Mouse (Mus musculus) left cerebral cortex, postnatal 36 days (tissue): Measurements from ENCODE around the gene Cdh26. TPM values are rescaled to one million over a fixed set of nuclear protein-coding genes. Genes with fewer than 3 reads are reported as not detected.

Experiments
- DNase-seq, 2 experiments: peaks; one replicate each; pipeline ENCODE4 v3.0.0; 2021 to 2022; ENCODE audit warnings: low spot score in 2 of 2, mixed read lengths in 1 of 2
- intact Hi-C: fragments of 180-260 bp; cut with DNase I; formaldehyde crosslinking; loops from one replicate; pipeline ENCODE4 v1.15.1; 2025
- total RNA-seq, 2 experiments: library from RNA; stranded (reverse); gene quantifications; 2 replicates each; pipeline ENCODE4 v1.2.3; 2021

The Cdh26 gene
- total RNA-seq, 2 experiments from 2014 or later = 0.15 TPM; not detected in 1

- no peak for DNase-seq
- intact Hi-C loops = loop anchor here (10.0 kb wide), 1 partner anchor 1445 kb away; no protein-coding TSS in a partner anchor
These were observed 905 bp upstream of the Cdh26 start for GRCm38 (mm10) chr2:178429426-178429825.

DNA sequence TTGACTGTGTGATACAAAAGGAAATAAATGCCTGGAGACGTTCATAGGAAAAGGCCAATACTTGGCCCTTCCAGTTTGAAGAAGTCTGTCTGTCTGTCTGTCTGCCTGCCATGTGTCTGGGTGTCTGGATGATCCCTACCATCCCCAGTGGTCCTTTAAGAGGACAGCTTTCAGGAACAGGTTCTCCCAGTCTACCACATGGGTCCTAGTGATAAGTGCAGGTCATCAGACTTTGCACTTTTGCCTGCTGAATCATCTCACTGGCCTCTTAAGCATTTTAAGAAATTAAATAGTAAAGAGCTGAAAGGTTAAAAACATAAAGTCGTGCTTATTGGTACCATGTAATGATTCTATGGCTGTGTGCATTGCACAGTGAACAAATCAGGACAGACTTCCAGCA, 3.2 kb downstream of the Cdh26 start:
- intact Hi-C loops = no loop called here
- DNase-seq = no peak

GRCm38 (mm10) chr2:178433903-178434302, 3.6 kb downstream of the Cdh26 start:
- DNase-seq = no peak
- intact Hi-C loops = no loop called here

DNA sequence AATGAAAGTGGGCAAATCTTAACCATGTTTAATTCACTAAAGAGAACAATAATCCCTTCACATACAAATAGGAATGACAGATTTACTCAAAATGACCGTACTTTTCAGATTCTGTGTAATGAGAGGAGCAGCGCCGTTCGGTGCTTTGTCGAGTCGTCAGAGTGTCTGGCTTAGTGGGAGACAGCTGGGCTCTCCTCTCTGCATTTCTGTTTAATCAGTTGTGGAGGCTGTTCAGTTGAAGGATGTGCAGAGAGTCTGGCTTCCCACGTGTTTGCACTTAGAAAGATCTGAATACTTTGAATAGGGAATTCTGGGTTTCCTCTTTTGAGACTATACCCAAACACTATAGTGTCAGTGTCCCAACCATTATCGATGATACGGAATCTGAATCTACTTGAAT, 7.0 kb downstream of the Cdh26 start:
- intact Hi-C loops = no loop called here
- no peak for DNase-seq

DNA sequence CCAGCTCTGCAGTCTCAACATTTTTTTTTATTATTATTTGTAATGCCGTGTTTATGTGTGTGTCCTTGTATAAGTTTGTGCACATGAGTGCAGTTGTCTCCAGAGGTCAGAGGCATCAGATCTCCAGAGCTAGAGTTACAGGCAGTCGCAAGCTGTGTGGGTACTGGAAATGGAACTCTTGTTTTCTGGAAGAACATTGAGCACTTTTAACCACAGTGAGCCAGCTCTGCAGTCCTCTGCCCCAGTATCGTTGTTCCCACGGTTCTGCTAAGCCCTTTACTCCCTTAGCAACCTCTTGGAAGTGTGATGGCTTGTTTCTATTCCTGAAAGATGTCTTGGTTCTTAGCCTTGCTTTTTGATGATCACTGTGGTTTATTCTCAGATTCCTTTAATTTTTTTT, 19.1 kb downstream of the Cdh26 start:
- intact Hi-C loops = no loop called here
- no peak for DNase-seq

DNA sequence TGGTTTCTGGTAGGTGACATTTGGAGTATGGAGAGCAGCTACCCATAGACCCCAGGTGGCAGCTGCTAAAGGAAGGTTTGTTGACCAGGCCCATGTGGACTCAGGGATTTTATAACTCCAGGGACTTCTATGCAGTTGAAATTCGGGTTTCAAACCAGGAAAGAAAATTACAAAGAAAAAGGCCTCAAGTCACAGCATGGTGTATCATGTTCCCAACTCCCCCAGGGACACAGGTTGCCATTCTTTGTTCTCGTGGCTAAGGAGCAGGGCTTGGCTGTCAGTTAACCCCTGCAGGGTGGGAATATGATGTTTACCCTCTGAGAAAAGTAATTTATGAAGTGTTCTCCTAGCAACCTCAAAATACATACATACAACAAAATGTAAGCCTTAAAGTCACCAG, 19.9 kb downstream of the Cdh26 start:
- no peak for DNase-seq
- intact Hi-C loops = no loop called here

GRCm38 (mm10) chr2:178450961-178451360, 20.6 kb downstream of the Cdh26 start:
- intact Hi-C loops = no loop called here
- DNase-seq = no peak

DNA sequence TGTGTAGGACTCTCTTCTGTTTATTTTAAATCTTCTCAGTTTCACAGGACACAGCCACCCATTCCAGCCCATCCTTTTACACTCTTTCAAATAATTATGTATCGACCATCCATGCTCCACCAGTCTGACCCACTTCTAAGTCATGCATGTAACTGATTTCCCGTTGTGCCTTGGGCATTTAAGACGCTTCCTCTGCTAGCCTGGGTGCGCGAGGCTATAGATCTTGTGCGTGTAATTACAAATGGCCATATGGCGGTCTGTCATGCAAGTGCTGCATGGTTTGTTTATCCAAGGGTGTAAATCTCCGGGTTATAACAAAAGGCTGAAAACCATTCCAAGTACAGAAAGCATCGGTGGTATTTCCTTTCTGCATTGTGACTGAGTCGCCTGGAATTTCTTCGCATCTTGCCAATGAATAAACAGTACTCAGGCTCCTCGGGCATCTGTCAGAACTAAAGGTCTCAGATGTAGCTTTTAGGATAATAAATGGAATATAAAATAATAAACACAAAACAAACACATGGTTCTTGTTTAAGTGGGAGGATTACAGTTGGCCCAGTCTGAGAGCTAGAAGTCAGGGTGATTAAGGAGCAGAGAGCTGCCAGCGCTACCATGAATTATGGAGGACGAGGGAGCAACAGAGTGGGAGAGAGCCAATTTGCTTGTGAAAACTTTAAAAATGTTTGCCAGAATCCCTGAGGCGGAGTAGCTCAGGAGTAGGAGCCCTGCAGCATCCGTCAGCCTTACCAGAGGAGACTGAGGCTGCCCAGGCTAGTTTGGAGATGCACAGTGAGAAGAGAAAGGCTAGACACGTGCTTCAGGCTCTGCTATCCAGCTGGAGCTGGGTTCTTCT, 24.6 kb downstream of the Cdh26 start:
- intact Hi-C loops = no loop called here
- no peak for DNase-seq

DNA sequence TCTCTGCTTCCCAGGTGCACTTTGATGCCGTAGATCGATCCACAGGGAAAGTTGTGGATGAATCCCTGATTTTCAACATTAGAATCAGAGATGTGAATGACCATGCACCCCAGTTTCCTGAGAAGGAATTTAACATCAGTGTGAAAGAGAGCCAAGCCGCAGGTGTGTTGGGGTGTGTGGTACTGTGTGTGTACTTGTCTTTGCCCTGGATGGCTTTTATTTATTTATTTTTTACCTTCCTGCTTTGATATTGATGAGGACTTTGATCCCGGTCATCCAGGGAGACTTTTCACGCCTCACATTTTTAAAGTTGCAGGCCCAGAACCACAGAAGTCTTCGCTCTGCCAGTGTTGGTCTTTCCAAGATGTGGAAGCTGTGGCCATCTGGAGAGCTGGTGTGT, 27.1 kb downstream of the Cdh26 start:
- intact Hi-C loops = no loop called here
- no peak for DNase-seq

DNA sequence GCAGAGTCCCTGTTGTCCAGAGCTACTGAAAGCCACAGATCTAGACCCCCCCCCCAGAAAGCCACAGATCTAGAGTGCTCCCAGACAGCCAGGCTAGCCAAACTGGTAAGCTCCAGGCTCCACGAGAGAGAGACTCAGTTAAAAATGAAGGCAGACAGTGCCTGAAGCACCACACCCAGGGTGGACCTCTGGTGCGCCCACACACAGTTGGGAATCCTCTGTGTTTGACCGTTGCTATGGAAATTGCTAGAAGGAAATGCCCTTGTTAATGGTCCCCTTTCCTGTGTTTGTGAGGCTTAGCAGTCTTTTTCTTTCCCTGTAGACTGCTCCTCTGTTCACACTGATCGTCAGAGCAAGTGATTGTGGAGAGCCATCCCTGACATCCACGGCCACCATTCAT, 30.0 kb downstream of the Cdh26 start:
- intact Hi-C loops = no loop called here
- DNase-seq = no peak

- intact Hi-C loops = no loop called here
- DNase-seq = no peak
These were observed 41.5 kb downstream of the Cdh26 start for GRCm38 (mm10) chr2:178471546-178472480.

DNA sequence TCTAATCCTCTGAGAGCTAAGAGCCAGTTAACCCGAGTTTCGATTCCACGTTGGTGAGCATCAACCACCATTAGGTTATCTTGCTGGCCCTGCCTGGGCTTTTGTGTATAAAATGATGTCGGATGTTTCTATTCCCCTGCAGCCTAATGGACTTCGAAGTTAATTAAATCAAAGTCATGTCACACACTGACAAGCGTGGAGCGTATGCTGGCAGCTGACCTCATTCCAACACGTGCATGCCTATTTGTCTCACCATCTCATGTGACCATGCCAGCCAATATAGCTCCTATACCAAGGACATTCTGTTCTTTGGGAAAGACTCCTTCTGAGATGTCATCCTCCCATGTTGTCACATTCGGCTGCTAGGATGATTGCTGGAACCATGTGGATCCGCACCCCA, 43.6 kb downstream of the Cdh26 start:
- intact Hi-C loops = no loop called here
- no peak for DNase-seq

DNA sequence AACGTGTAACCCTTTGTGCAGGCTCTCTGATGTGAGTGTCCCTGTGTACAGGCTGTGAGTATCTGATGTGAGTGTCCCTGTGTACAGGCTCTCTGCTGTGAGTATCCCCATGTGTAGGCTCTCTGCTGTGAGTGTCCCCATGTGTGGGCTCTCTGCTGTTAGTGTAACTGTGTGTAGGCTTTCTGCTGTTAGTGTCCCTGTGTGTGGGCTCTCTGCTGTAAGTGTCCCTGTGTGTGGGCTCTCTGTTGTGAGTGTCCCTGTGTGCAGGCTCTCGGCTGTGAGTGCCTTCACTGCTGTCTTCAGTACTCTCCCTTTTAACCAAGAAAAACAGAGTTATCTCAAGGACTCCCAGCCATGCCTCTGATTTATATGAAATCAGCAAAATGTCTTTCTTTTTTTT, 46.9 kb downstream of the Cdh26 start:
- DNase-seq = peak; percentile 18 to 34
- intact Hi-C loops = no loop called here

GRCm38 (mm10) chr2:178479011-178479410, 48.7 kb downstream of the Cdh26 start:
- intact Hi-C loops = no loop called here

GRCm38 (mm10) chr2:178480932-178481331, 50.6 kb downstream of the Cdh26 start:
- DNase-seq = no peak
- intact Hi-C loops = no loop called here

More at GRCm38 (mm10) chr2:178479011-178479410, 48.7 kb downstream of the Cdh26 start:
- no peak for DNase-seq

DNA sequence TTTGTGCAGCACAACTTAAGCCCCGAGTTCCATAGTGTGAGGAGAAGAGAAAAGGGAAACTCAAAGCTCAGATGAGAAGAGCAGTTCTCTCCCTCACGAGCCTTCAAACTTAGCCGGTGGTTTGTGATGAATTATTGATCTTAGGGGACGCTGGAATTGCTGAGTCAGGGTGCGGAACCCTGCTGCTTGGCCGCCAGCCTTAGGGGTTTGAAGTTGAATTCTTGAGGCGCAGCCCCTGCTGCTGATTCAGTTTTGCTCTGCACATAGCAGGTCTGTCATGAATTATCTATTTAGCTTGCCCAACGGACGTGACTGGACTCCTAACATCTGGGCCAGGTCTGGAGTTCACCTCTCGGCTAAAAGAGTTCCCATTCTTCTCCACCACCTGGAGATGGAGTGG, 53.1 kb downstream of the Cdh26 start:
- intact Hi-C loops = no loop called here
- no peak for DNase-seq

- intact Hi-C loops = no loop called here
- DNase-seq = no peak
These were observed 57.9 kb downstream of the Cdh26 start for GRCm38 (mm10) chr2:178488276-178488675.

- intact Hi-C loops = no loop called here
- DNase-seq = no peak
These were observed 60.1 kb downstream of the Cdh26 start for GRCm38 (mm10) chr2:178490245-178490920.

- intact Hi-C loops = no loop called here
- no peak for DNase-seq
These were observed 63.7 kb downstream of the Cdh26 start for GRCm38 (mm10) chr2:178494066-178494465.

- DNase-seq = no peak
- intact Hi-C loops = no loop called here
These were observed 65.5 kb downstream of the Cdh26 start for GRCm38 (mm10) chr2:178495816-178496215.
